Mouse (Mus musculus): Measurements from ENCODE around the gene Meis1. TPM values are rescaled to one million over a fixed set of nuclear protein-coding genes. Genes with fewer than 3 reads are reported as not detected.

Gene Meis1
- polyA plus RNA-seq, 1 experiment from 2014 or later = 153 TPM

DNA sequence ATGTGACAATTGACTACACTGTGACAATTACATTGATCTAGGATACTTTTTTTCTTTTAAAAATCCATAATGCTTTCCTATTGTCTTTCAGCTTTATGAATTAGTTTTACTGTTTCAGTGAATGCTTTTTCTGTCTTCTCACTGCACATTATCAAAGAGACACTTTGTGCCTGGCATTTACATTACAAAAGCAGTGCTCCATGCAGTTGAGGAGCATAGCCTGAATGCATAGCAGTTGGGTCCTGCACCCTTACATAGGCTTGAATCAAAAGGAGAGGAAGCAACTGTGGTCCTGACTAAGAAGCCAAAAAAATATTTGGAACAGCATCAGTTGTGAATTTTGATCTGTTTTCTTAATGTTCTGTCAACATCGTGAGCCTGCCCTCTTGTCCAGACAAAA lies 105.5 kb downstream of the Meis1 start:
- 52% methylated on average over 1 of the region's 1 CpGs for WGBS
- no peak overlapping the region for H3K4me2 ChIP-seq (ENCODE audit: low read depth, low read length)
- no peaks in the 10 kb centered on the region for H3K27me3 ChIP-seq (ENCODE audit: control insufficient read depth, insufficient read depth, low read length)
- no peaks in the 10 kb centered on the region for H3K36me3 ChIP-seq (ENCODE audit: control insufficient read depth, insufficient read depth, low read length)
- no peak overlapping the region for H3K4me3 ChIP-seq (replicated peaks; ENCODE audit: low read length)
- no peaks in the 10 kb centered on the region for H3K4me1 ChIP-seq (ENCODE audit: control insufficient read depth, insufficient read depth, low read length)
- no peak overlapping the region for H3K27ac ChIP-seq (ENCODE audit: low read length)
- H3K9me3 ChIP-seq (replicated peaks; ENCODE audit: control insufficient read depth, low read length) = no peaks in the 10 kb centered on the region
- H3K9ac ChIP-seq (ENCODE audit: low read length) = no peak overlapping the region
- no peak for ATAC-seq (ENCODE audit: insufficient read depth, low FRiP score)

DNA sequence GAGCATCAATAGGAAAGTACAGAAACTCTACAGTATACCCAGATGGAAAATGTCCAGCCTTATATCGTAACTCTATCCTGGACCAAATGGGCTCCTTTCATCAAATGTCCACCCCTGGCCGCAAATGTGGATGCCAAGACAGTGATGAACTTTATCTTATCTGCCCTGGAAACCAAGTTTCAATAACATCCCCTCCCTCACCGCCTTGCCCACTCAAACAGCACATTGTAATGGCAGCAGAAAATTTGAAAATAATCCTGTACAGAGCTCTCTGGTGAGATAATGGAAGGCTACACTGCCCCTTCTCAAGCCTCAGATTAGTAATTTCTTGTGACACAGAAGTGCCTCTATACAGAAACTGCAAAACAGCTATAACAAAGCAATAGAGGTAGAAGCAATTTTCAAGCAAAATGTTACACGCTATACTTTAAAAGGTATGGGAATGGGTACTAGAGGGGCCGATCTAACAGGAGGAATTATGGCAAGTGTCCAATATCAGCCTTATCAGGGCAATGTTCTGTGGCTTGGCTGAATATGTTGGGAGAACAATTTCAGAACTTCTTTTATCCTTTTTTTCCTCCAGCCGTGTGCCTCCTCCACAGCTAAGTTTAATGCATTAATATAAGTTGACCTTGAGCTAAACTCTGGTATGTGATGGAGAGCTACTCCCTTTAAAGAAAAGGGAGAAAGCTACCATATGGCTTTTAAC lies 106.3 kb downstream of the Meis1 start:
- no peak overlapping the region for H3K27ac ChIP-seq (ENCODE audit: low read length)
- no peaks in the 10 kb centered on the region for H3K36me3 ChIP-seq (ENCODE audit: control insufficient read depth, insufficient read depth, low read length)
- WGBS = 53% methylated on average over 6 of the region's 6 CpGs
- no peaks in the 10 kb centered on the region for H3K9me3 ChIP-seq (replicated peaks; ENCODE audit: control insufficient read depth, low read length)
- H3K9ac ChIP-seq (ENCODE audit: low read length) = no peak overlapping the region
- H3K27me3 ChIP-seq (ENCODE audit: control insufficient read depth, insufficient read depth, low read length) = no peaks in the 10 kb centered on the region
- H3K4me1 ChIP-seq (ENCODE audit: control insufficient read depth, insufficient read depth, low read length) = no peaks in the 10 kb centered on the region
- H3K4me2 ChIP-seq (ENCODE audit: low read depth, low read length) = no peak overlapping the region
- H3K4me3 ChIP-seq (replicated peaks; ENCODE audit: low read length) = no peak overlapping the region
- ATAC-seq (ENCODE audit: insufficient read depth, low FRiP score) = no peak

DNA sequence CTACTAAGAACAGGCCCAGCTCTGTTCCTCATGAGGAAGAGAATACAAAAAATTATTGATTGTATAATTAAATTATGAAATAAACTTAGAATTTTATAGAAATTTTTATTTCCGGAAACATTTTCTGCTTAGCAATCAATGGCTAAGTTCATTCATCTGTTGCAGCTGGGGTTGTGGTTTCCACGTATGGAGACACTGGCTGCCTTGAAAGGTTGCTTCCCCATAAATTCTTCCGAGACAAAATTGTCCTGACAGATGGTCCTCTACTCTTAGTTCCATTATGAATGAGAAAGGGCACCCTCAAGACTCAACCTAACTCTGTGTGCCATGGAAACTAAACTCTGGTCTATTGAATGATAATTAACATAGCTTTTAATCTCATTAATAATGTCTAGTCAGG lies 111.9 kb downstream of the Meis1 start:
- no peak for ATAC-seq (ENCODE audit: insufficient read depth, low FRiP score)
- Histone ChIP-seq H3K4me2 (ENCODE audit: low read depth, low read length) (no peak overlapping the region), H3K9ac (ENCODE audit: low read length) (no peak overlapping the region), H3K4me1 (ENCODE audit: control insufficient read depth, insufficient read depth, low read length) (0 out of 2 replicates have a peak, but pooled peaks cover 2% of the 10 kb centered on the region), H3K27ac (ENCODE audit: low read length) (no peak overlapping the region), H3K27me3 (ENCODE audit: control insufficient read depth, insufficient read depth, low read length) (no peaks in the 10 kb centered on the region), H3K36me3 (ENCODE audit: control insufficient read depth, insufficient read depth, low read length) (0 out of 2 replicates have a peak, but pooled peaks cover 4% of the 10 kb centered on the region), H3K9me3 (replicated peaks; ENCODE audit: control insufficient read depth, low read length) (no peaks in the 10 kb centered on the region), H3K4me3 (replicated peaks; ENCODE audit: low read length) (no peak overlapping the region)
- 81% methylated on average over 3 of the region's 3 CpGs for WGBS

DNA sequence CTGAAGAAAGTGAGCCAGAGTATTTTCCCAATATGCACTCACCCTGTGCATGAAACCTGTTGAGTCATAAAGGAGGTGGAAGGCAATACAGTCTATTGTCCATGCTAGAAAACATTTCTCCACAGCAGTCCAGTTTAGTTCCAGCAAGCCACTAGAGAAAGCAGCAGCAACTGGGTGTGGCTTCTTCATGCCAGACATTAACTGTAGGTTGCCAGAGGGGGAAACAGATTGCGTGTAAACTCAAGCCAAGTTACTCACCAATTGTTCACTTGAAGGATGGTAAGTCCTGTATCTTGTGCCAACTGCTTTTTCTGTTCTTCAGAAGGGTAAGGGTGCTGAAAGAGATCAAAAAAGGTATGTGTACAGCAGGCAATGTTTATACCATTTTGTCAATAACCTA lies 113.4 kb downstream of the Meis1 start:
- WGBS = 66% methylated on average over 1 of the region's 1 CpGs
- H3K9ac ChIP-seq (ENCODE audit: low read length) = no peak overlapping the region
- H3K27me3 ChIP-seq (ENCODE audit: control insufficient read depth, insufficient read depth, low read length) = no peaks in the 10 kb centered on the region
- 0 out of 2 replicates have a peak, but pooled peaks cover 4% of the 10 kb centered on the region for H3K36me3 ChIP-seq (ENCODE audit: control insufficient read depth, insufficient read depth, low read length)
- no peak overlapping the region for H3K4me2 ChIP-seq (ENCODE audit: low read depth, low read length)
- H3K27ac ChIP-seq (ENCODE audit: low read length) = no peak overlapping the region
- no peak for ATAC-seq (ENCODE audit: insufficient read depth, low FRiP score)
- no peaks in the 10 kb centered on the region for H3K9me3 ChIP-seq (replicated peaks; ENCODE audit: control insufficient read depth, low read length)
- H3K4me3 ChIP-seq (replicated peaks; ENCODE audit: low read length) = no peak overlapping the region
- peaks cover 4% of the 10 kb centered on the region; the same call in 1 of the 2 replicates for H3K4me1 ChIP-seq (ENCODE audit: control insufficient read depth, insufficient read depth, low read length)

DNA sequence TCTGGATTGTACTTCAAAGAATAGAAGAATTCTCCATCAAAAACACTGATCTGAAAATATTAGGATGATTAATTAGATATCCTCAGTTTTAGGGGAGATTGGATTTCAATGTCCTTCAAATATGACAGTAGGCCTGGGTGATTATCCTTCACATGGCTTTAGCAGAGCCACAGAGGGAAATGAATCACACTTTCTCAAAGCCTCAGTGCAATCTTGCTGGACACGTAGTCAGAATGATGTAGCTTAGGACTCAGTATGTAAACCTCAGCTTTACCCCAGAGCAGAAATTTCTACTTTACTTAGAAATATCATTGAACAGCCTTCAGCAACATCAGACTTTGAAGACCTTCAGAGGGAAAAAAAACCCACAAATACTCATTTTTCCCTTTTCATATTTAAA lies 113.9 kb downstream of the Meis1 start:
- Histone ChIP-seq H3K4me2 (ENCODE audit: low read depth, low read length) (no peak overlapping the region), H3K4me1 (ENCODE audit: control insufficient read depth, insufficient read depth, low read length) (peaks cover 5% of the 10 kb centered on the region; the same call in 1 of the 2 replicates), H3K4me3 (replicated peaks; ENCODE audit: low read length) (no peak overlapping the region), H3K9ac (ENCODE audit: low read length) (no peak overlapping the region), H3K36me3 (ENCODE audit: control insufficient read depth, insufficient read depth, low read length) (0 out of 2 replicates have a peak, but pooled peaks cover 4% of the 10 kb centered on the region), H3K9me3 (replicated peaks; ENCODE audit: control insufficient read depth, low read length) (no peaks in the 10 kb centered on the region), H3K27ac (ENCODE audit: low read length) (no peak overlapping the region), H3K27me3 (ENCODE audit: control insufficient read depth, insufficient read depth, low read length) (no peaks in the 10 kb centered on the region)
- 54% methylated on average over 1 of the region's 1 CpGs for WGBS
- no peak for ATAC-seq (ENCODE audit: insufficient read depth, low FRiP score)

DNA sequence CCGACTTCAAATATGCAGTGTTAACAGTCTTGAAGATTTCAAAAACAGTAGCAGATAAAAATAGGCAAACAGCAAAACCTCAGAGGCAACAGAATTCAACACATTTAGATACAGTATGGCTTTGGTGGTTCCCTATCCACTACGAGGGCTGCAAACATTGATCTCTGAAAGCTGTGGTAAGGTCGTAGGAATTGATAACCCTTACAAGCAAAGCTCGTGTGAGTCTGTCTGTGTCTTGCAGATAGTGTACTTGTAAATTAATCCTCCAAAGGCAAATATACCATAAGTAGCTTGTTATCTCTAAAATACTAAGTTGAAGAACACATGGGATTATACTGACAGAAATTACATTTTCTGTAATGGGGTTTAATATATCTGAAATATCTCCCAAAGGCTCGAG lies 114.5 kb downstream of the Meis1 start:
- WGBS = 55% methylated on average over 5 of the region's 5 CpGs

DNA sequence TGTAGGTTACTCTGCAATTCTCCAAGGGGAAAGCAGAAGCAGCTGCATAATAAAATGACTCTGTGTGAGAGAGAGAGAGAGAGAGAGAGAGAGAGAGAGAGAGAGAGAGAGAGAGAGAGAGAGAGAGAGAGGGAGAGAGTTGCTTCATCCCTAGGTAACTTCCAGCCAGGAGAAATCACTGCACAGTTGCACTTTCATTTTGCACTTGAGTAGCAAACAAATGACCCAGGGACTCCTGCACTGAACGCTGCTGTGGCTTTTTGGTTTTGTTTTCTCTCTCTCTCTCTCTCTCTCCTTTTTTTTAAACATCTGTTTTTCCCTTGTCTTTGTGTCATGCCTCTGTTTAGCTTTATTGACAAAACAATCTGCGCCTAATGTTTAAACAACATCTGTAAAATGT lies 118.3 kb downstream of the Meis1 start:
- no peak for ATAC-seq (ENCODE audit: insufficient read depth, low FRiP score)
- Histone ChIP-seq H3K4me3 (replicated peaks; ENCODE audit: low read length) (no peak overlapping the region), H3K4me1 (ENCODE audit: control insufficient read depth, insufficient read depth, low read length) (peaks cover 22% of the 10 kb centered on the region), H3K4me2 (ENCODE audit: low read depth, low read length) (no peak overlapping the region), H3K36me3 (ENCODE audit: control insufficient read depth, insufficient read depth, low read length) (0 out of 2 replicates have a peak, but pooled peaks cover 2% of the 10 kb centered on the region), H3K9me3 (replicated peaks; ENCODE audit: control insufficient read depth, low read length) (no peaks in the 10 kb centered on the region), H3K27ac (ENCODE audit: low read length) (no peak overlapping the region), H3K27me3 (ENCODE audit: control insufficient read depth, insufficient read depth, low read length) (no peaks in the 10 kb centered on the region), H3K9ac (ENCODE audit: low read length) (no peak overlapping the region)
- 35% methylated on average over 2 of the region's 2 CpGs for WGBS

More for the DNA sequence above, 114.5 kb downstream of the Meis1 start:
- no peak overlapping the region for H3K4me3 ChIP-seq (replicated peaks; ENCODE audit: low read length)
- no peak for ATAC-seq (ENCODE audit: insufficient read depth, low FRiP score)
- H3K27ac ChIP-seq (ENCODE audit: low read length) = no peak overlapping the region
- H3K36me3 ChIP-seq (ENCODE audit: control insufficient read depth, insufficient read depth, low read length) = 0 out of 2 replicates have a peak, but pooled peaks cover 4% of the 10 kb centered on the region
- H3K27me3 ChIP-seq (ENCODE audit: control insufficient read depth, insufficient read depth, low read length) = no peaks in the 10 kb centered on the region
- H3K4me1 ChIP-seq (ENCODE audit: control insufficient read depth, insufficient read depth, low read length) = peaks cover 8% of the 10 kb centered on the region
- H3K9ac ChIP-seq (ENCODE audit: low read length) = no peak overlapping the region
- no peaks in the 10 kb centered on the region for H3K9me3 ChIP-seq (replicated peaks; ENCODE audit: control insufficient read depth, low read length)
- no peak overlapping the region for H3K4me2 ChIP-seq (ENCODE audit: low read depth, low read length)

DNA sequence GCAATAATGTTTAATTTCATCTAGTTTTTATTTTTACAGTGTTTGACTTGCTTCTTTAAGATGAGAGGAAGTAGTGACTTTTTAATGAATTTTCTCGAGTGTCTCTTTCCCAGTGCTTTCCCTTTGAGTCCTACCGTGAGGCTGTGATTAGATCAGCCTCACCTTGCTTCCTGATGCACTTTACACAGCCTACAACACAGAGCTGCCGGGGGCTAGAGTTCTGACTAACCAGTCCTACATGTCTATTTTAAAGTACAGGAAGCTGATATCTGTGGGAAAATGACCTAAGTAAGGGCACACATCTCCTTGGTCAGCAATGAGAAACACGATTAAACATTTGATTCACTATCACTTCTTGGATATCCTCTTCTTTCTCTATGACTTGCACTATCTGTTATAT lies 119.9 kb downstream of the Meis1 start:
- Histone ChIP-seq H3K27ac (ENCODE audit: low read length) (peak overlapping the region; percentile 78), H3K4me3 (replicated peaks; ENCODE audit: low read length) (no peak overlapping the region), H3K36me3 (ENCODE audit: control insufficient read depth, insufficient read depth, low read length) (no peaks in the 10 kb centered on the region), H3K9me3 (replicated peaks; ENCODE audit: control insufficient read depth, low read length) (no peaks in the 10 kb centered on the region), H3K27me3 (ENCODE audit: control insufficient read depth, insufficient read depth, low read length) (no peaks in the 10 kb centered on the region), H3K9ac (ENCODE audit: low read length) (no peak overlapping the region), H3K4me2 (ENCODE audit: low read depth, low read length) (peak overlapping the region; percentile 18; the same call in 1 of the 2 replicates), H3K4me1 (ENCODE audit: control insufficient read depth, insufficient read depth, low read length) (peaks cover 22% of the 10 kb centered on the region)
- no peak for ATAC-seq (ENCODE audit: insufficient read depth, low FRiP score)
- WGBS = 16% methylated on average over 4 of the region's 4 CpGs

DNA sequence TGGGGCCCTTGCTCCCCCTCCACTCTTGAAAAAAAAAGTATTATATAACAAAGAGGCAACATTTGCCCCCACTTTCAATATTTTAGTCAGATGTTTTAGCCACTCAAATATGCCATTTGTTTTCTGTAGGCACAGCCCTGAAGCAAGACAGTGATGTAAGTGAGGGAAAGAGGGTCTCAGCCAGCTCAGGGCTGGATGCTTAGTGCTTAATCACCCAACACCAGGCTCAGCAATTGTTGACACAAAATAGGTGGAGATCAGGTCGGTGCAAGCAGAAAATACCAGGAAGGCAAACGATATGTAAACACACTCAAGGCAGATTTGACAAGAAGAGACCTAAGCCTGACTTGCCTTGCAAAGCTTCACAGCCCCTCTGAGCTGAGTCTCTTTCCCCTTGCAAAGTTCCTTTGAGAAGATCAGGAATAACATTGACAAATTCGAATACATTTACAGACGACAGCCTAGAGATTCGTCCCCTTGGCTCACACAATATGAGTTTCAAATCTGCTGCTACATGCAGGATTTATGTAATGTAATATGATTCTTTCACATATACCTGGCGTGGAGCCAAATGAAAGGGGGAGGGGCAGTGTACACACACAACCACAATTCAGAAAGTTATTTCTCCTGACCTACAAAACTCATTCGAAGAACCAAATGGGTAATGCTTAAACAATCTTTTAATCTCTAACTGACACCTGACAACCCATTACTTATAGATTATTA lies 120.7 kb downstream of the Meis1 start:
- peaks cover 22% of the 10 kb centered on the region for H3K4me1 ChIP-seq (ENCODE audit: control insufficient read depth, insufficient read depth, low read length)
- no peaks in the 10 kb centered on the region for H3K9me3 ChIP-seq (replicated peaks; ENCODE audit: control insufficient read depth, low read length)
- H3K9ac ChIP-seq (ENCODE audit: low read length) = no peak overlapping the region
- H3K4me2 ChIP-seq (ENCODE audit: low read depth, low read length) = peak overlapping the region; percentile 18
- no peaks in the 10 kb centered on the region for H3K27me3 ChIP-seq (ENCODE audit: control insufficient read depth, insufficient read depth, low read length)
- no peaks in the 10 kb centered on the region for H3K36me3 ChIP-seq (ENCODE audit: control insufficient read depth, insufficient read depth, low read length)
- H3K27ac ChIP-seq (ENCODE audit: low read length) = peak overlapping the region; percentile 79
- ATAC-seq (ENCODE audit: insufficient read depth, low FRiP score) = peak; percentile 78; the same call in 1 of the 2 replicates
- 6% methylated on average over 7 of the region's 7 CpGs for WGBS
- H3K4me3 ChIP-seq (replicated peaks; ENCODE audit: low read length) = 0 out of 2 replicates have a peak overlapping the region, but pooled peaks have one; percentile 16

Measured in stomach, embryonic 16.5 days (tissue).